Mouse (Mus musculus) liver, embryonic 11.5 days (tissue): Measurements from ENCODE around the gene Klhl29. TPM values are rescaled to one million over a fixed set of nuclear protein-coding genes. Genes with fewer than 3 reads are reported as not detected.

Source experiments
- ATAC-seq: fragments of 200-750 bp; cut with Nextera tagmentation; replicated peaks from 2 replicates; pipeline ENCODE4 v1.8.0; 2017; ENCODE audit warnings: moderate number of reproducible peaks, mild to moderate bottlenecking, moderate TSS enrichment, moderate library complexity; ENCODE audit not compliant: low FRiP score
- DNase-seq: peaks from one replicate; pipeline ENCODE4 v3.0.0-alpha.2; 2017; ENCODE audit warnings: low spot score
- H3K27ac ChIP-seq: fragments of 300-500 bp; sonication (generic); 2 replicates; pipeline ENCODE4 v1.5.1; 2014; ENCODE audit warnings: mild to moderate bottlenecking, low read depth, low read length, control low read depth
- H3K27me3 ChIP-seq: fragments of 300-500 bp; sonication (generic); replicated peaks from 2 replicates; pipeline ENCODE4 v1.6.1; 2014; ENCODE audit warnings: low read length, mixed read lengths; ENCODE audit not compliant: control insufficient read depth, insufficient read depth
- H3K36me3 ChIP-seq: fragments of 300-500 bp; sonication (generic); 2 replicates; pipeline ENCODE4 v1.6.1; 2014; ENCODE audit warnings: mild to moderate bottlenecking, low read length, moderate library complexity, mixed read lengths; ENCODE audit not compliant: control insufficient read depth, insufficient read depth
- H3K4me1 ChIP-seq: fragments of 300-500 bp; sonication (generic); replicated peaks from 2 replicates; pipeline ENCODE4 v1.6.1; 2014; ENCODE audit warnings: low read length, mixed read lengths; ENCODE audit not compliant: control insufficient read depth, insufficient read depth
- H3K4me2 ChIP-seq: fragments of 300-500 bp; sonication (generic); 2 replicates; pipeline ENCODE4 v1.6.1; 2014; ENCODE audit warnings: mild to moderate bottlenecking, control low read depth, moderate library complexity
- H3K4me3 ChIP-seq: fragments of 300-500 bp; sonication (generic); 2 replicates; pipeline ENCODE4 v1.5.1; 2014; ENCODE audit warnings: low read depth, low read length, control low read depth
- H3K9ac ChIP-seq: fragments of 300-500 bp; sonication (generic); 2 replicates; pipeline ENCODE4 v1.6.1; 2014; ENCODE audit warnings: low read depth, low read length, control low read depth
- H3K9me3 ChIP-seq: fragments of 300-500 bp; sonication (generic); 2 replicates; pipeline ENCODE4 v1.6.1; 2016; ENCODE audit warnings: low read length, inconsistent platforms, mixed read lengths; ENCODE audit not compliant: control insufficient read depth
- WGBS: fragments of 180-500 bp; shearing (Covaris S2); extraction: QIAGEN DNeasy Blood & Tissue Kit; methylation state at CpG from one replicate; pipeline ENCODE4 v1.1.7; 2014; 5-methylcytosine and 5-hydroxymethylcytosine counted together
- polyA plus RNA-seq: library from polyadenylated mRNA; unstranded; fragments of >200 nt; fragmentation: Nextera tagmentation; extraction: Ambion mirVana; gene quantifications from 2 replicates; pipeline ENCODE4 v1.2.1, GENCODE M21; 2014

Gene Klhl29
- polyA plus RNA-seq, 1 experiment from 2014 or later = 0.66 TPM

DNA sequence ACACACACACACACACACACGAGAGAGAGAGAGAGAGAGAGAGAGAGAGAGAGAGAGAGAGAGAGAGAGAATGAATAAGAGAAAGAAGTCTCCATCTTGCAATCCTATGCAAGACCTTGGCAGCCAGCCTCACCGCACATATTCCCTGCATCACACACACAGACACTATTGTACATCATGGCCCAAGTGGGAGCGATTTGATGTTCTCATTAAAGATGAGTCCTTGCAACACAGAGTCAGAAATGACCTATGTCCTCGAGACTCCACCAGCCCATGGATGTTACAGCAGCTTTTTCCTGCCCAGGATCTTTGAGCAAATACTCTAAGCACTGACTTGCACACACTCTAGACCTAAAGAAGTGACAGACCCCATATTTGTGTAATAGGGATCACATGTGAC, 114.0 kb downstream of the Klhl29 start:
- H3K4me3 ChIP-seq = no peak overlapping the region
- no peak for DNase-seq
- H3K27me3 ChIP-seq = no peaks in the 10 kb centered on the region
- no peak overlapping the region for H3K4me2 ChIP-seq
- WGBS = 65% methylated on average over 4 of the region's 4 CpGs
- no peak overlapping the region for H3K27ac ChIP-seq
- H3K36me3 ChIP-seq = no peaks in the 10 kb centered on the region
- no peaks in the 10 kb centered on the region for H3K4me1 ChIP-seq
- ATAC-seq = no peak
- no peaks in the 10 kb centered on the region for H3K9me3 ChIP-seq
- H3K9ac ChIP-seq = no peak overlapping the region

DNA sequence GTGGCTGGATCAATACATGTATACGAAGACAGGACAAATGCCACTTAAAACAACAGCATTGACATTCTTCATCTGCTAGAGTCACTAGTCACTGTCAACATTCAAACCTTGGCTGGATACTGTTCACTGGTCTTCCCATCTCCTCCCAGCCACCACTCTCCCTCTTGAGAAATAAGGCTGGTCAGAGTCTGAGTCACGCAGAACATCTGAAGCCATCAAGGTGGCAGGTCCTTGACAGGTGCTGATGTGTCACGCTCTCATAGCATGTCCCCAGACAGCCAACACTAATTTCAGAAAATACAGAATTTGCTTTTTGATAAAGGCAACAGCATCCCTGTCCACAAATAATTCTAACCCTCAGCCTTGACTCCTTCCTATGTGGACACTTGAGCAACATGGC, 116.7 kb downstream of the Klhl29 start:
- H3K4me2 ChIP-seq = no peak overlapping the region
- DNase-seq (no peak), ATAC-seq (no peak)
- H3K4me1 ChIP-seq = no peaks in the 10 kb centered on the region; the same call in 1 of the 2 replicates
- H3K9ac ChIP-seq = no peak overlapping the region
- H3K36me3 ChIP-seq = no peaks in the 10 kb centered on the region
- H3K27ac ChIP-seq = no peak overlapping the region
- H3K9me3 ChIP-seq = no peaks in the 10 kb centered on the region
- WGBS = 84% methylated on average over 3 of the region's 3 CpGs
- no peak overlapping the region for H3K4me3 ChIP-seq
- H3K27me3 ChIP-seq = no peaks in the 10 kb centered on the region

DNA sequence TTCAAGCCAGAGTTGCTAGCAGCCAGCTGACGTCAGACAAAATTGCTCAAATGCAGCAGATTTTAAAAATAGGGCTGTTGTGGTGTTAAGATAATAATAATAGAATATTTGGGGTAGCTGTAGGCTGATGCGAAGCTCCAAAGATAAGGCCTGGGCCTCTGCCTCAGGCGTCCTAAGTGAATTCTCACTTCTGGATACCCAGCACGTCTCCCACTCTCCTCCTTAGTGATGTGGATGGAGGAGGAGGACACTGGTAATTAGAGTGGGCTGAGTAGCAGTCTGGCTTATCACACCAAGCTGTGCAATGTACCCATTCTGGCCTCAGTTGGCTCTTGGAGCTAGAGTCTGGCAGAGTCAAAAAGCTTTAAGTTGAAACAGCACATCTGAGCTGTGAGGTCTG, 118.3 kb downstream of the Klhl29 start:
- H3K36me3 ChIP-seq = no peaks in the 10 kb centered on the region
- H3K9me3 ChIP-seq = no peaks in the 10 kb centered on the region
- no peak overlapping the region for H3K4me3 ChIP-seq
- H3K27me3 ChIP-seq = no peaks in the 10 kb centered on the region
- no peaks in the 10 kb centered on the region; the same call in 1 of the 2 replicates for H3K4me1 ChIP-seq
- WGBS = 78% methylated on average over 4 of the region's 4 CpGs
- no peak overlapping the region for H3K4me2 ChIP-seq
- no peak for ATAC-seq
- no peak for DNase-seq
- H3K27ac ChIP-seq = no peak overlapping the region
- H3K9ac ChIP-seq = no peak overlapping the region

DNA sequence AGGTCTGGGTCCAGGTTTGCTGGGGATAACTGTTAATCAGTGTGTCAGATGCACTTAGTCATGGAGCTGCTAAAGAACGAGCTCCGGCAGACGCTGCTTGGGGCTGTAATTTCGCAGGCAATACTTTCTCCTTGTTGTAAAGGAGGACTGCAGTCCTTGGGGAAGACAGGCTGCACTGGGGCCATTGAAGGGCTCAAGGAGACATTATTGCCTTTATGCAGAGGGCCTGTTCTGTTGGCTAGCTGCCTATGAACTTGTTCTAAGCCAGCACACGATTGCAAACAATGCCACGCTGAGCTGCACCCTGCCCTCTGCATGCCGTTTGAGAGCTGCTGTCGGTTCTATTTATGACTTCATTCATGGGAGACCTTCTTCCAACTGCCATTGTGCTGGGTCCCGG, 120.4 kb downstream of the Klhl29 start:
- Histone ChIP-seq H3K27ac (no peak overlapping the region), H3K9ac (no peak overlapping the region), H3K4me2 (no peak overlapping the region), H3K27me3 (no peaks in the 10 kb centered on the region), H3K4me3 (no peak overlapping the region), H3K36me3 (no peaks in the 10 kb centered on the region), H3K9me3 (no peaks in the 10 kb centered on the region), H3K4me1 (peaks cover 2% of the 10 kb centered on the region)
- DNase-seq (no peak), ATAC-seq (no peak)
- WGBS = 77% methylated on average over 9 of the region's 9 CpGs

DNA sequence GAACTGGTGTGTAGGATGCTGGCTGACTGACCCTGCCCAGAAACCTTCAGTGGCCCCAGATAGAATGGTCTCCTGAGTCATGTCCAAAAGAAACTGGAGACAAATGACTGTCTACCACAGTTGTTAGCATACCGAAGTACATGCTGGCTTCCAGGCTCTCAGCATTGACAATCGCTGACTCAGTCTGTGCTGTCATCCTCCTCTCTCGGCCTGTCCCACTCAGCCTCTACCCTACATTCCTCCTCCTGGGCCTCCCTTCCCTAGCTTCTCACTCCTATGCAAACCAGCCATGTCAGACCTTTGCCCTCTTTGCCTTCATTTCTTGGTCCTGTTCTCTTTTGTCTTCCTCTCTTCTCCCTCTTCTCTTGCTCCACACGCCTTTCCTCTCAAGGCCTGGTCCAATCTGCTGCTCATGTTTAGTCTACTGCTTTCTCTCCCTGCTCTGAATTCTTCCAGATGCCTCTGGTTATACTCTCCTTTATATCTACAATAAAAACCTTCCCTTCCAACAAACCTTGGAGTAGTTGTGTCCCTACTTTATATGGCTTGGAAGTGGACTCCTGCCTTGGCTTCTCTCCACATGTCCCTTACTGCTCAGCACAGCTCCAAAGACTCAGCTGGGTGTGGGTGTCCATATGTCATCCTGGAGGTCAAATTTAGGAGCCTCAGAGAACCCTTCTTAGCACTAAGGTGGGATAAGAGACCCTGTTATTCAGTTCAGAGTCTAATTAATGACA, 121.1 kb downstream of the Klhl29 start:
- no peak overlapping the region for H3K27ac ChIP-seq
- no peaks in the 10 kb centered on the region for H3K9me3 ChIP-seq
- H3K4me2 ChIP-seq = no peak overlapping the region
- DNase-seq (no peak), ATAC-seq (no peak)
- no peaks in the 10 kb centered on the region for H3K36me3 ChIP-seq
- H3K9ac ChIP-seq = no peak overlapping the region
- H3K27me3 ChIP-seq = no peaks in the 10 kb centered on the region
- peaks cover 4% of the 10 kb centered on the region for H3K4me1 ChIP-seq
- no peak overlapping the region for H3K4me3 ChIP-seq
- WGBS = 86% methylated on average over 4 of the region's 4 CpGs

DNA sequence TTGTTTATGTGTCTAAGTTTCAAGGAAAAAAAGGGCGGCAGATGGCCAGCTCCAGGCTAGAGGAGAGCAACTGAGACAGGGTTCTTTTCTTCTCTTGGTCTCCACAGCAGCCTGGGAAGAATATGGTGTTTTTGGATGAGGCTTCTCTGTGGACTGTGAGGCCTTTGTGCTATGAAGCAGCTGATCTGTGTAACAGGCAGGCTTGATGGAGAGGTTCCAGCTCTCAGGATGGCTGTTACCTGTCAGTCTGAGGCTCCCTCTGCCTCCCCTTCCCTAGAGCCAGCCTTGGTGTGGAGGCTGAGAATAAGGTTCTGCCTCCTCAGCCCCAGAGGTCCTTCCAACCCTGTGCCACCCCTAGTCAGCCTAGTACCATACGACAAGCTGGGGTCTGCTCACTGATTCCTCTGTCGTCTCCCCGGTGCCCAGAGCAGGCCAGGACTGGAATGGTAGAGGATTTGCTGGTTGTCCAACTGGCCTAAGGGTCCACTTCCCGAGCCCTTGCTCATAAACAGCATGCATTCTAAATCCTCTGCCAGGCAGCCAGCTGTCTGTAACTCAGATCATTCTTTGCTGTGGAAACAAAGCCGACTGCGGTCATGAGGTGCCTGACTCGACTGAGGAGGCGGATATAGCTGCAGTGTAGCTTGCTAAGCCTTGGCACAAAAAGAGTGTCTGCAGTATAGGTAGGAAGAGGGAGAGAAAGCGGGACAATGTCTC, 122.0 kb downstream of the Klhl29 start:
- Histone ChIP-seq H3K9me3 (no peaks in the 10 kb centered on the region), H3K9ac (no peak overlapping the region), H3K4me3 (no peak overlapping the region), H3K36me3 (no peaks in the 10 kb centered on the region), H3K27me3 (no peaks in the 10 kb centered on the region), H3K27ac (no peak overlapping the region), H3K4me2 (no peak overlapping the region), H3K4me1 (peaks cover 4% of the 10 kb centered on the region)
- 76% methylated on average over 10 of the region's 10 CpGs for WGBS
- ATAC-seq (no peak), DNase-seq (no peak)

DNA sequence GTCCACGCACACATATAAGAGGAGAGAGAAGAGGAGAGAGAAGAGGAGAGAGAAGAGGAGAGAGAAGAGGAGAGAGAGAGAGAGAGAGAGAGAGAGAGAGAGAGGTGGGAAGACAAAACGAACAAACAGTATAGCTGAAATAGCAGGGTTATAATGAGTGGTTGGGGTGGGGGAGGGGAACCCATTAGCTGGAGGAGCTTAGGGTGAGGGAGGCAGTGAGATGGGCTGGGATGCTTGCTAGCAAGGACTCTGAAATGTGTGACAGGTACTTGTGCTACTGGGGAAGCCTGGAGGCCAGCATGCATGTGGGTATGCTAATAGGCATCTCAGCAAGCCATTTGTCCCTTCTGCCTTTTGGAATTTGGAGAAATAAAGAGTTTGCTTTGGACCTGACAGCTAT, 122.9 kb downstream of the Klhl29 start:
- no peak for DNase-seq
- Histone ChIP-seq H3K9me3 (no peaks in the 10 kb centered on the region), H3K27me3 (no peaks in the 10 kb centered on the region), H3K4me3 (no peak overlapping the region), H3K9ac (no peak overlapping the region), H3K36me3 (no peaks in the 10 kb centered on the region), H3K4me1 (peaks cover 4% of the 10 kb centered on the region), H3K4me2 (no peak overlapping the region), H3K27ac (no peak overlapping the region)
- ATAC-seq = no peak
- WGBS = 66% methylated on average over 2 of the region's 2 CpGs

DNA sequence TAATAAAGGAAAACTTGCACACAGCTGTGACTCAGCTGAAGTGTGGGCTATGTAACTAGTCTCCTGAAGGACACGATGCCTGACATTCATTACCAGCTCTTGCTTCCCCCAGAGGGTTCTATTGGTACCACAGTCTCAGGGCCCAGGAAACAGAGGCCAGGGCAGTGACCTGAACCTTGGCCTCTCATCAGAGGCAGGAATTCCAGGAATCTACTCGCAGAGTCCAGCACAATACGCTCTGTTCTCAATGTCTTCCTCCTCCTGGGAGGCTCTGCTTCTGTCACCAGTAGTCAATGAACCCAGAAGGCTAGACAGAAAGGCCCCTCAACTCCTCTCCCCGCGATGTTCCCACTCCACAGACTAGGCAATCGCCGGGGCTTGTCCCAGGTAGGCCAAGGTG, 125.4 kb downstream of the Klhl29 start:
- ATAC-seq (no peak), DNase-seq (no peak)
- Histone ChIP-seq H3K9ac (no peak overlapping the region), H3K4me2 (no peak overlapping the region), H3K4me1 (peaks cover 6% of the 10 kb centered on the region), H3K36me3 (no peaks in the 10 kb centered on the region), H3K4me3 (no peak overlapping the region), H3K9me3 (no peaks in the 10 kb centered on the region), H3K27me3 (no peaks in the 10 kb centered on the region), H3K27ac (no peak overlapping the region)
- 51% methylated on average over 7 of the region's 7 CpGs for WGBS

DNA sequence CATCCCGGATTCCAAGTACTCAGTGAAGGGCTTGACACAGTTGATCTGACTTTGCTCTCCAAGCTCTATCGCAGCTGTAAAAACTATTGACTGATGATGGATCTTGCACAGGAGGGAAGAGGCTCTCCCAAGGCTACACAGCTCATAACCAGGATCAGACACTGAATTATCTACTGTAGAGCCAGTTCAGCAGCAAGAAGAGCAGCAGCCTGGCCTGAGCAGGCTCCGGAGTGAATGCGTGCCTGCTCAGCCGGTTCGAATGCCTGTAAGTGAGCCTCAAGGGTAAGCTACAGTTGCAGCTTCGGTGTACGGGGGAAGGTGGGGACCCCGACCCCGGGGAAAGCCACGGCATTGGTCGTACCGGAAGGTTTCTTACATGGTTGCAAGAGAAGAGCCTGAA, 126.4 kb downstream of the Klhl29 start:
- no peaks in the 10 kb centered on the region for H3K36me3 ChIP-seq
- no peak for ATAC-seq
- WGBS = 88% methylated on average over 13 of the region's 13 CpGs

More for the DNA sequence above, 126.4 kb downstream of the Klhl29 start:
- Histone ChIP-seq H3K4me2 (no peak overlapping the region), H3K27ac (no peak overlapping the region), H3K4me3 (no peak overlapping the region), H3K9ac (no peak overlapping the region), H3K4me1 (peaks cover 6% of the 10 kb centered on the region), H3K27me3 (no peaks in the 10 kb centered on the region), H3K9me3 (no peaks in the 10 kb centered on the region)
- no peak for DNase-seq
